Mouse (Mus musculus) layer of hippocampus, adult 8-10 months (tissue): ENCODE data around the gene Rtbdn. TPM values are rescaled to one million over a fixed set of nuclear protein-coding genes. Genes with fewer than 3 reads are reported as not detected.

Experiments used
- DNase-seq, 2 experiments: peaks; one replicate each; pipeline ENCODE4 v3.0.0; 2022; ENCODE audit warnings: low spot score in 2 of 2
- total RNA-seq, 4 experiments: library from RNA; stranded (reverse); gene quantifications; 2 replicates each; pipeline ENCODE4 v1.2.4; 2022

Rtbdn gene
- total RNA-seq, 4 experiments from 2014 or later = 1.5 to 2.5 (median 1.7) TPM

GRCm38 (mm10) chr8:84956768-84957167 lies 10.0 kb downstream of the Rtbdn start:
- peak in 1 of 2 experiments; percentile 78 for DNase-seq

- no peak for DNase-seq
These were observed 13.0 kb downstream of the Rtbdn start for GRCm38 (mm10) chr8:84959811-84960210.

DNA sequence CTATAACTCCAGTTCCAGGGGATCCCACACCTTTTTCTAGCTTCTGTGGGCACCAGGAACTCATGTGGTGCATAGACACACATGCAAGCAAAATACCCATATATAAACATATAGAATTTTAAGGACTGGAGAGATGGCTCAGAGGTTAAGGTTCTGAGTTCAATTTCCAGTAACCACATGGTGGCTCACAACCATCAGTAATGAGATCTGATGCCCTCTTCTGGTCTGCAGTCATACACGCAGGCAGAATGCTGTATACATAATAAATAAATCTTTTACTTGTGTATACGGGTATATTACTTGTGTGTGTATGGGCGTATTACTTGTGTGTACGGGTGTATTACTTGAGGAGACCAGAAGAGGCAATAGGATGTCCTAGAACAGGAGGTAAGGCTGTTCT lies 17.2 kb downstream of the Rtbdn start:
- DNase-seq = no peak

DNA sequence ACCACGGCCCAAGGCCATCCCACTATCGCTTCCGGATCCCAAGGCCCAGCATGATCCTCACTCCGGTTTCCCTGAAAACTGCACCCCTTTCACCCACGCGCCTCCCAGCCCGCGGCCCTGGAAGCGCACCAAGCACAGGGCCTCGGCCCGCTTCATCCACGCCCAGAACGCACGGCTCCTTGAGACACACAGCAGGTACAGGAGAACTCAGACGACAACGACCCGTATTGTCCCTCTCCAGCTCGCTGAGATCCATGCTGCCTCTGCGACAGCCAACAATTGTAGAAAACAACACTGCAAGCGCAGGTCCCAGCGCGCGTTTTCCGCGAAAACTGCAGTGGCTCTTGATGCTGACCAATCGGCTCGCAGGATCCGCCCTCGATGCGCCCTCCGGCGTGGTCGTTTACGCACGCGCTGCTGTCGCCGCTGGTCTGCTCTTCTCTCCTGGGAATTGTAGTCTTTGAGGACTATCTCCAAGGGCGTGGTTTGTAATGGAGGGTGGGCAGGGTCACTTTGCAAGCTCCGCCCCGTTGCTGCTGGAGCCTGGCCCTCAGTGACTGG lies 19.0 kb downstream of the Rtbdn start:
- peak; percentile 93 to 94 for DNase-seq

GRCm38 (mm10) chr8:84966603-84967002 lies 19.8 kb downstream of the Rtbdn start:
- DNase-seq = no peak

GRCm38 (mm10) chr8:84967532-84968304 lies 20.9 kb downstream of the Rtbdn start:
- DNase-seq = peak in 1 of 2 experiments; percentile 3

GRCm38 (mm10) chr8:84968650-84969049 lies 21.9 kb downstream of the Rtbdn start:
- peak in 1 of 2 experiments; percentile 3 for DNase-seq

DNA sequence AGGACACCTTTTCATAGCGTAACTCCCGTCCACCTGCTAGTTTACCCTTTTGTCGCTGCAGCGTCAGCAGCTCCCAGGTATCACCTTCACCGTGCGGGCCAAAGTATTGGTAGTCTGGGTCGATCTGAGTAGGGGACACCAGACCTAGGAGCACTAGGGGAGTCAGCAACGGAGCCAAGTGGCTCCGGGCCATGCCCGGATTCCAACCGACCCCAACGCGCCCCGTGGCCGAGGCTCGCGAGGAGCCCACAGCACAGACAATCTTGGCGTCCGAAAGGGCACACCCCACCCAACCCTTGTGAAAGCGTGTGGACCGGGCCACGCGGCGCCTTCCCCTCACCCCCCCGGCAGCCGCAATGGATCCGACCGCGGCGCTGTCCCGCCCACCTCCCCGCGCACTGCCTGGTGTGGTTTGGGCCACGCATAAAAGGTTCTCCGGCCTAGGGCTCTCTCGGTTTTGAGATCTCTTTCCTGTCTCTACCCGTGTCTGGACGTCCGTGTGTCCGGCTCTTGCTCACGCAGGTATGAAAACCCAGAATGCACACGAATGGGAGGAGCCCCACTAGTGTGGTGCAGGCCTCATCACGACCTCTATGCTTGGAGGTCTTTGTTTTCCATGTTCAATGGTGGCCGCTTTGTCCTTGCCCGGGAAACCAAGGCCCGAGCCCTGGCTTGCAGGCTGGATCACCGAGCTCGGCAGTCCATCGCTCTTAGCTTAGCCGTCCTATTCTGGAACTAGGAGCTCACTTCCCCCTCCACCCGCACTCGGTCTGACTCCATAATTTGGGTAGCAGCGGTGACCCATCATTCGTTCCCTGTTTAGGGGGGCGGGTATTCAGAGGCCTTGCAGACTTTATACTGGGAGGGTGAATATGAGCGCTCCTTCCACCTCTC lies 22.7 kb downstream of the Rtbdn start, which contains the start of the genes Gm49661, Prdx2 and Rnaseh2a:
Gm49661 (minus strand) TSS at position 193 of the 894 bp plus-strand sequence.
Prdx2 (plus strand) TSS at position 347 of the 894 bp plus-strand sequence.
Rnaseh2a (minus strand) TSS at position 527 of the 894 bp plus-strand sequence.
- peak; percentile 50 to 69 for DNase-seq

- no peak for DNase-seq
These were observed 23.5 kb downstream of the Rtbdn start for GRCm38 (mm10) chr8:84970135-84970790.

GRCm38 (mm10) chr8:84970913-84971312 lies 24.1 kb downstream of the Rtbdn start:
- no peak for DNase-seq

- no peak for DNase-seq
These were observed 26.3 kb downstream of the Rtbdn start for GRCm38 (mm10) chr8:84973079-84973478.

- DNase-seq = no peak
These were observed 27.2 kb downstream of the Rtbdn start for GRCm38 (mm10) chr8:84973803-84974542.

GRCm38 (mm10) chr8:84974543-84975142 lies 27.9 kb downstream of the Rtbdn start:
- DNase-seq = no peak

DNA sequence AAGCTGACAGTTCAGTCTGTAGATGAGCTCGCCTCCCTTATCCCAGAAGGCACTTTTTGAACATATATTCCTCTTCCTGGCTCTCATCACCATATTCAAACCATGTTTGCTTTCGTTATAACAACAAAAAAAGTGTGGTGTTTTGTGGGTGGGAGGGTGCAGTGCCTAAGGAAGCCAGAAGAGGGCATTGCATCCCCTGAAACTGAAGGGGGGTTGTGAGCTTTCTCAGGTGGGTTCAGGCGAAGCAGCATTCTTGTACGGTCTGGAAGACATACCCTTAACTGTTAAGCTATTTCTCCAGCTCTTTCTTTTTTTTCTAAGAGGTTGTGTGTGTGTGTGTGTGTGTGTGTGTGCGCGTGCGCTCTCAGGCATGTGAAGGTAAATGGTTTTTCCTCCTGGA lies 28.6 kb downstream of the Rtbdn start:
- DNase-seq = no peak

GRCm38 (mm10) chr8:84976031-84976762 lies 29.4 kb downstream of the Rtbdn start:
- peak; percentile 93 to 96 for DNase-seq

DNA sequence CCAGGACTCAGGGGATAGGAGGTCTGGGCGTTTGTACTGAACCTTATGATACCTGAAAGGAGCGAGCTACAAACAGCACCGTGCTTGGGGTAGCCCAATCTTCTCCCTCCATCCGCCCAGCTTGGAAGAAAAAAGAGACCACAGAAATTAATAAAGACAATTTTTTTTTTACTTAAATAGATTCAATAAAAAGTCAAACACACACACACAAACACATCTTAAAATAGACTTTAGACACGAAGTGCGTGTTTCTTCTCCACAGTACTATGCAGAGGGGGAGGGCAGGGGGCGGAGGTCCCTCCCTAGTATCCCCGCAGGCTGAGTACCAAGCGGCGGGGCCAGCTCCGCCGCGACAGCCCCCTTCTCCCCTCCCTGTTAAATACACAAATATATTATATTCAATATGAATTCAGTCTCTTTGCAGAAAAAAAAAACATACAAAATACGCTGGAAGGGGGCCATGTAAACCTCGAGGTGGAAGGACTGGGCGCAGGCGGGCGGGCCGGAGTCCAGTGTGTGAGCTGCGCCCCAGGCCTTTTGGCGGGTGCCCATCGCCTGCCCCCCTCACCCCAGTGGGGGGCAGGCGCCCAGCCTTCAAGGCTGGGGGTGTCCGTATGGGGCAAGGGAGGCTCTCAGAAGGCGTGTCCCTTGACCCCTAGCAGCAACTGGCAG lies 30.1 kb downstream of the Rtbdn start:
- DNase-seq = no peak

GRCm38 (mm10) chr8:84977435-84978247 lies 30.9 kb downstream of the Rtbdn start:
- peak; percentile 56 to 61 for DNase-seq
